Mouse (Mus musculus): ENCODE results near the gene Lzts3. TPM values are rescaled to one million over a fixed set of nuclear protein-coding genes. Genes with fewer than 3 reads are reported as not detected.

Gene Lzts3
- total and polyA plus RNA-seq, 2 experiments from 2014 or later = 11.3 to 35.5 TPM

DNA sequence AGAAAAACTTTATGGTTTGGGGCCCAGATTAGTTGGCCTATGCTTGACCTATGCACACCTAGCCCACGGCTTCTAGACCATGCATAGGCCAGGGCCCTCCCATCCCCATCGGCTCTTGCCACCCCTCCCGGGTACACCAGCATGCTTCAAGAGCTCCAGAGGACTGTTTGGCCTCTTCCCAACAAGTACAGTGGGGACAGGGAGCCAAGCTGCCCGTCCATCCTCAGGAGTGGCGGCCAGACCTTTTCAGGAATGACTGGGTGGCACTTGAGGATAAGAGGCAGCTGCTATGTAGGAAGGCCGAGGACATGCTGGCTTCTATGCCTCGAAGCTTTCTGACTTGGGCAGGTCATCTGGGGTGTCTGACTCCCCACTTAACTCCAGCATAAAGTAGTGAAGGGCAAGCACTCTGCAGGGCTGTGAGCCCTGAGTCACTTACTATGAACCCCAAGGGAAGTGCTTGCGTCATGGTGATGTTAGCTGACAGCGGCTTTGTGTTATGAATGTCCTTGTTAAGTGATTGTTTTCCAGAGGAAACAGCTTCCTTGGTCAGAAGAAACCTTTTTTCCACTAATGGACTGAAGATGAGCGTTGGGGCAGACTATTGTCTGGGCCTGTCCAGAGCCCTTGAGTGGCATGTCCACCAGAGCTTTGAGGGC, 58.6 kb downstream of the Lzts3 start:
- Histone ChIP-seq H3K4me2 (ENCODE audit: low read depth) (no peak overlapping the region), H3K36me3 (ENCODE audit: insufficient read depth) (no peaks in the 10 kb centered on the region), H3K27ac (ENCODE audit: low read depth, low read length) (no peak overlapping the region), H3K9me3 (ENCODE audit: low read length) (no peaks in the 10 kb centered on the region), H3K4me1 (ENCODE audit: insufficient read depth) (no peaks in the 10 kb centered on the region), H3K9ac (no peak overlapping the region), H3K27me3 (ENCODE audit: insufficient read depth, low read length) (peaks cover 35% of the 10 kb centered on the region), H3K4me3 (ENCODE audit: low read depth, low read length) (no peak overlapping the region)
- DNase-seq (no peak), ATAC-seq (no peak)
- no peak for TF ChIP-seq CTCF (IDR thresholded peaks at IDR 0.05; ENCODE audit: low read depth)
- WGBS = 77% methylated on average over 10 of the region's 10 CpGs

Other genes with a start within 250 kb of the Lzts3 start
- gene Cpxm1, start 245.2 kb downstream of the Lzts3 start, total RNA-seq (2014; rRNA removed) = 18.4 and 20.4 TPM in 2 replicates
- 20.4 and 22.4 TPM in 2 replicates for gene Cpxm1, start 245.2 kb downstream of the Lzts3 start, polyA plus RNA-seq (2015; fragmentation: Nextera tagmentation; extraction: Ambion mirVana)
- not detected in 2 replicates for gene Gm28372, start 237.6 kb downstream of the Lzts3 start, total RNA-seq (2014; rRNA removed)
- gene Gm28372, start 237.6 kb downstream of the Lzts3 start, polyA plus RNA-seq (2015; fragmentation: Nextera tagmentation; extraction: Ambion mirVana) = not detected in 2 replicates
- gene 1700020A23Rik, start 237.5 kb downstream of the Lzts3 start, total RNA-seq (2014; rRNA removed) = not detected in 2 replicates
- gene 1700020A23Rik, start 237.5 kb downstream of the Lzts3 start, polyA plus RNA-seq (2015; fragmentation: Nextera tagmentation; extraction: Ambion mirVana) = 0.45 TPM in 1 of 2 replicates, not detected in the other
- not detected in 2 replicates for gene Tmem239, start 236.3 kb downstream of the Lzts3 start, total RNA-seq (2014; rRNA removed)
- gene Tmem239, start 236.3 kb downstream of the Lzts3 start, polyA plus RNA-seq (2015; fragmentation: Nextera tagmentation; extraction: Ambion mirVana) = 0.16 TPM in 1 of 2 replicates, not detected in the other
- gene Vps16, start 218.5 kb downstream of the Lzts3 start, total RNA-seq (2014; rRNA removed) = 78.7 and 99.8 TPM in 2 replicates
- 68.7 and 76.7 TPM in 2 replicates for gene Vps16, start 218.5 kb downstream of the Lzts3 start, polyA plus RNA-seq (2015; fragmentation: Nextera tagmentation; extraction: Ambion mirVana)
- gene Pced1a, start 218.1 kb downstream of the Lzts3 start, total RNA-seq (2014; rRNA removed) = 15.9 and 18.0 TPM in 2 replicates
- gene Pced1a, start 218.1 kb downstream of the Lzts3 start, polyA plus RNA-seq (2015; fragmentation: Nextera tagmentation; extraction: Ambion mirVana) = 7.9 and 9.2 TPM in 2 replicates
- gene Ptpra, start 192.5 kb downstream of the Lzts3 start, total RNA-seq (2014; rRNA removed) = 154 and 167 TPM in 2 replicates
- 142 and 162 TPM in 2 replicates for gene Ptpra, start 192.5 kb downstream of the Lzts3 start, polyA plus RNA-seq (2015; fragmentation: Nextera tagmentation; extraction: Ambion mirVana)
- 46.2 and 59.7 TPM in 2 replicates for gene Mrps26, start 79.1 kb downstream of the Lzts3 start, total RNA-seq (2014; rRNA removed)
- 113 and 119 TPM in 2 replicates for gene Mrps26, start 79.1 kb downstream of the Lzts3 start, polyA plus RNA-seq (2015; fragmentation: Nextera tagmentation; extraction: Ambion mirVana)
- gene Oxt, start 66.6 kb downstream of the Lzts3 start, total RNA-seq (2014; rRNA removed) = 4.0 and 8.8 TPM in 2 replicates
- 2.2 and 8.1 TPM in 2 replicates for gene Oxt, start 66.6 kb downstream of the Lzts3 start, polyA plus RNA-seq (2015; fragmentation: Nextera tagmentation; extraction: Ambion mirVana)
- 87.2 and 92.1 TPM in 2 replicates for gene Avp, start 60.2 kb downstream of the Lzts3 start, total RNA-seq (2014; rRNA removed)
- gene Avp, start 60.2 kb downstream of the Lzts3 start, polyA plus RNA-seq (2015; fragmentation: Nextera tagmentation; extraction: Ambion mirVana) = 83.0 and 181 TPM in 2 replicates
- gene Fastkd5, start 12.8 kb downstream of the Lzts3 start, total RNA-seq (2014; rRNA removed) = 10.0 and 11.0 TPM in 2 replicates
- gene Fastkd5, start 12.8 kb downstream of the Lzts3 start, polyA plus RNA-seq (2015; fragmentation: Nextera tagmentation; extraction: Ambion mirVana) = 7.1 and 8.1 TPM in 2 replicates
- gene Ubox5, start 12.8 kb downstream of the Lzts3 start, total RNA-seq (2014; rRNA removed) = 5.5 and 6.6 TPM in 2 replicates
- 5.9 and 7.3 TPM in 2 replicates for gene Ubox5, start 12.8 kb downstream of the Lzts3 start, polyA plus RNA-seq (2015; fragmentation: Nextera tagmentation; extraction: Ambion mirVana)
- 33.8 and 40.1 TPM in 2 replicates for gene Ddrgk1, start 21.9 kb upstream of the Lzts3 start, total RNA-seq (2014; rRNA removed)
- gene Ddrgk1, start 21.9 kb upstream of the Lzts3 start, polyA plus RNA-seq (2015; fragmentation: Nextera tagmentation; extraction: Ambion mirVana) = 73.0 and 77.4 TPM in 2 replicates
- gene Itpa, start 24.8 kb upstream of the Lzts3 start, total RNA-seq (2014; rRNA removed) = 151 and 160 TPM in 2 replicates
- 128 and 145 TPM in 2 replicates for gene Itpa, start 24.8 kb upstream of the Lzts3 start, polyA plus RNA-seq (2015; fragmentation: Nextera tagmentation; extraction: Ambion mirVana)
- gene Slc4a11, start 54.7 kb upstream of the Lzts3 start, total RNA-seq (2014; rRNA removed) = 0.31 and 0.76 TPM in 2 replicates
- 0.28 and 0.51 TPM in 2 replicates for gene Slc4a11, start 54.7 kb upstream of the Lzts3 start, polyA plus RNA-seq (2015; fragmentation: Nextera tagmentation; extraction: Ambion mirVana)

Data from forebrain, postnatal 0 days (tissue).